Mouse (Mus musculus): Measurements from ENCODE around the gene Gm42742. TPM values are rescaled to one million over a fixed set of nuclear protein-coding genes. Genes with fewer than 3 reads are reported as not detected.

The Gm42742 gene
- total RNA-seq, 2 experiments from 2014 or later = 19.4 to 21.7 TPM

DNA sequence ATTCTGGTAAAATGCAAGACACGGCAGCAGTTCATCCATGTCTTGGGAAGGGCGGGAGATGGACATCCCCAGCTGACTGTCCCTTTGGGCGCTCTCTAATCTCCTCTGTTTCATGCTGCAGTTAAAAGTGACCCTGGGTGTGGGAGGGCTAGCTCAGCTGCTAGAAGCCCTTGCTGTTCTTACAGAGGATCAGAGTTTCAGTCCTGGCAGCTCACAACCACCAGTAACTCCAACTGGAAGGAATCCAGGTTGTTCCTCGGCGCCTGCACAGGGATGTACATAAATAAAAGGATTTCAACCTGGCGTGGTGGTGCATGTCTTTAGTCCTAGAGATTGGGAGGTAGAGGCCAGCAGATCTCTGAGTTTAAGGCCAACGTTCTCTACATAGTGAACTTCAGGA, 37.8 kb downstream of the Gm42742 start:
- intact Hi-C loops (cut with DNase I) = no loop called here
- peak overlapping the region; percentile 63; the same call in 1 of the 2 replicates for H3K27ac ChIP-seq
- DNase-seq = no peak
- H3K4me3 ChIP-seq = no peak overlapping the region
- no peak for TF ChIP-seq CTCF (IDR thresholded peaks at IDR 0.05)

DNA sequence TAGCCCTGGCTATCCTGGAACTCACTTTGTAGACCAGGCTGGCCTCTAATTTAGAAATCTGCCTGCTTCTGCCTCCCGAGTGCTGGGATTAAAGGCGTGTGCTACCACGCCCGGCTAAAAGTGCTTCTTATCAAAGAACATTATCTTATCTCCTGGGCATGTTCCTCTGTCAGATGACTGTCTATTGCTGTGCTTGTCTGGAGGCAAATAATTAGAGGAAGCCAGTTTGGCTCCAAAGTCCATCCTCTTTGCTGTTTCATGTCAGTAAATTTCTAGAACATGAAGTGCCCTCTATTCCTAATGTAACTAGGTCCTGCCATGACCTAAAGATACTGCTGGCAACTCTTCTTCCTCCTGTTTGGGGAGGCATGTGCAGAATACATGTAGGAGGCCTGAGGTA, 38.8 kb downstream of the Gm42742 start:
- intact Hi-C loops (cut with DNase I) = no loop called here
- DNase-seq = no peak
- Histone ChIP-seq H3K27ac (peak overlapping the region; percentile 63), H3K4me3 (no peak overlapping the region)
- TF ChIP-seq CTCF (IDR thresholded peaks at IDR 0.05) = no peak

DNA sequence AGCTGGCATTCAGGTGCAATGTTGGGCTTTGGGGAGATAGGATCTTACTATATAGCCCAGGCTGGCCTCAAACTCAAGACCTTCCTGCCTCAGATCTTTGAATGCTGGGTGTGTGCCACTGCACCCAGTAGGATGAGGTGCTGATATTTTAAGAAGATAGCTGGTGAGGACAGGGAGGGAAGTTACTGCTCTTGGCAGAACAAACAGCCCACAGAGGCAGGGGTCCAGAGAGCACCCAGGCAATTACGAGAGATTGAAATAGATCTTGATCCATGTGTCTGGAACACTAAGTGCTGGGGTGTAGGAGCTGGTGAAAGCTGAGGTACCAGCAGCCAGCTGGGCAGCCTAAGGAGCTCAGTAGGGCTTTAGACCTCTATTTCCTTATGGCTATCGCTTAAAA, 39.3 kb downstream of the Gm42742 start:
- DNase-seq = peak; percentile 69
- TF ChIP-seq CTCF (IDR thresholded peaks at IDR 0.05) = no peak
- Histone ChIP-seq H3K4me3 (no peak overlapping the region), H3K27ac (peak overlapping the region; percentile 63)
- intact Hi-C loops (cut with DNase I) = no loop called here

DNA sequence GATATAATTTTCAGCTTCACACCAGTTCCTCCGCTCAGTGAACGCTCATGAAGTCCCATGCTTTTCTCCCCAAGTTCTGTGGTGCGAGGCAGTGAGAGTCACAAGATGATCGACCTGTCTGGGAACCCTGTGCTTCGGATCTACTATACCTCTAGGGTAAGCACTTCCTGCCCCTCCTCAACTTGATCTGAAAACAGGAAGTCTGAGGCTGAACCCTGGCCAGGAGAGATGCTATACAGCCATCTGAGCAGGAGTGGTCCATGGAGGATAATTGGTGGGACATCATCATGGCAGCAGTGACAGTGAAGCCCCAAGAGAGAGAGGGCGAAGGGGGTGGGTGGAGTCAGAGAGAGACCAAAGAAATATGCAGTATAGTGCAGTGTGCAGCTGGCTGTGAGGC, 42.1 kb downstream of the Gm42742 start:
- H3K4me3 ChIP-seq = no peak overlapping the region
- H3K27ac ChIP-seq = no peak overlapping the region
- TF ChIP-seq CTCF (IDR thresholded peaks at IDR 0.05) = no peak
- intact Hi-C loops (cut with DNase I) = no loop called here
- no peak for DNase-seq

DNA sequence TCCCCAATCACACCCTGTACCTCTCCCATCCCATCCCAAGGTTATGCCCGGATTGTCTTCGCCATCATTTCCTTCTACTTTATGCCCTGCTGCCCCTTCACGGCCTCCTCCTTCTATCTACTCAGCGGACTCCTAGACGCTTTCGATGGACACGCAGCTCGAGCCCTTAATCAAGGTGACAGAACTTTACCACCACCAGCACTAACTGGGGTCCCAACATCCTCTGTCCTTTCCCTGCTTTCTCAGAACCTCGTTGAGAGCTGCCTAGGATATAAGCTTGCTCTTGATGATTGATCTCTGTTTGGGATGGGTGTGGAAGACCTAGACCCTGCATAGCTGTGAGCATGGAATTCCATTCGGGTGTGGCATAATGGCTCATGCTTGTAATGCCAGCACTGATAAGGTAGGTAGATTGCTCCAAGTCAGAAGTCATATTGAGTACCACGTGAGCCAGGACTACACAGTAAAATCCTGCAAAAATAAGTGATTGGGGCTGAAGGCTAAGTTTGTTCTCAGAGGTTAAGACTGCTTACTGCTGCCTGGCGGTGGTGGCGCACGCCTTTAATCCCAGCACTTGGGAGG, 43.9 kb downstream of the Gm42742 start:
- intact Hi-C loops (cut with DNase I) = loop anchor here (2.0 kb wide), 1 partner anchor 40 kb away; the partner anchor contains the start of genes Pagr1a and Pagr1b
- Histone ChIP-seq H3K27ac (peak overlapping the region; percentile 100), H3K4me3 (peak overlapping the region; percentile 86)
- DNase-seq = peak; percentile 9
- no peak for TF ChIP-seq CTCF (IDR thresholded peaks at IDR 0.05)

DNA sequence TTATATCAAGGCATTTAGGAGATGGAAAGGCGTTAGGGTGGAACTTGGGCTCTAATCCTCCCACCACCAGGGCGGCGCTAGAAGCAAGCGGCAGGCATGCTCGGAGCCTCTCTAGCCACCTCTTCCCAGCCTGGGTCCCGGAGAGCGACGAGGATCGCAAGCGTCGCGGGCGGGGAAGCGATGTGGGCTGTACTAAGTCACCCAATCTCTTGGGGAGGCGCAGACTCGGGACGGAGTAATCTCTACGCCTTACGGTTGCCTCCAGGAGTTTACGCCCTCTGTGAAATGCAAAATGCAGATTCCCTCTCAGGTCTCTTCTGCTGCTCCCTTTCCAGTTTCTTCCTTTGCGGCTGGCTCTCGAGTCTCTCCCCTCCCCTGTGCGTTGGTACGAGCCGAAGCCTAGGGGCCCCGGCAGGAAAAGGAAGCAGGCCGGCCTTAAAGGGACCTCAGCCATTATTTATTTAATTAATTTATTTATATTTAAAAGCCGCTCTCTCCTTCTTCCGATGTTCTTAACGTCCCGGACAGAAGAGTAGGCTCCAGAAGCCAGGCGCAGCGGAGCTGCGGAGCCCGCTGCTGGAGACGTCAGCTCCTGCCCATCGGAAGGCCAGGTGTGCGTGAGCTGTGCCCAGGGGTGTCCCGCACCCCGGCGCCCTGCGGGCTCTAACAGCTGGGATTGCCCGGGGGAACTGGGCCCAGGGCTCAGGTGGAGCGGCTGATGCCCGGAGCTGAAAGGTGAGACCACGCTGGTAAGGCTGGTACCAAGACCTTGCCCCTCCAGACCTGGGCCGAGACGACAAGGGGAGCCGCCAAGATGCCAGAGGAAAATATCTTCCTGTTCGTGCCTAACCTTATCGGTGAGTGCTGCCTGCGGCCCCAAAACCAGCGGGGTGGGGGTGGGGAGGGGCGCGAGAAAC, 44.7 kb downstream of the Gm42742 start, which contains the start of gene Cdiptos:
Gene Cdiptos (minus strand): TSS at position 149 of the 917 bp plus-strand sequence.
- peak; percentile 99 for TF ChIP-seq CTCF (IDR thresholded peaks at IDR 0.05)
- DNase-seq = peak; percentile 97
- intact Hi-C loops (cut with DNase I) = loop anchor here (2.0 kb wide), 1 partner anchor 41 kb away; the partner anchor contains the start of genes Pagr1a and Pagr1b
- Histone ChIP-seq H3K4me3 (peak within 1 kb of the TSS; percentile 86), H3K27ac (peak within 1 kb of the TSS; percentile 100)

DNA sequence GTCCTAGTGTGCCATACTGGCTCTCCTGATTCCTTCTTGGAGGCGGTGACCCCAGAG, 45.2 kb downstream of the Gm42742 start, which contains the start of gene Cdipt:
Gene Cdipt (plus strand): TSS at position 22 of the 57 bp plus-strand sequence.
- peak within 1 kb of the TSS; percentile 100 for H3K27ac ChIP-seq
- no peak for DNase-seq
- intact Hi-C loops (cut with DNase I) = no loop called here
- peak within 1 kb of the TSS; percentile 86 for H3K4me3 ChIP-seq
- no peak for TF ChIP-seq CTCF (IDR thresholded peaks at IDR 0.05)

DNA sequence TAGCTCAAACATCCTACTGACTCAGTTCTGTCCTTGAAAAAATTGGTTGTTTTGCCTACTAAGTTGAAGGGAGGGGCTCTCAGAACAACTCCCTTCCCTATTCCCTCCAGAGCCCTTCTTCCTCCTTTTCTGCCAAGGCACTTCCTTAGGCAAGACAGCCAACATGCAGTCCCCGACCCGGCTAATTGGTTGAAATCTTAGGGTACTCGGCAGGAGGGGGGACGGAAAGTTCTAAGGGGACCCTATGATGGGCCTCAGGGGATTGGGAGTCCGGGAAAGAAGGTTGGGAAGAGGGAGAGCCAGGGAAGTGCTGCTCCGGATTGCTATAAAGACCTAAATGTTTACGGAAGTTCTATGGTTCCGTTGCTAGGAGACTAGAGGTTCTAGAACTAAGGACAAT, 45.4 kb downstream of the Gm42742 start:
- H3K4me3 ChIP-seq = peak overlapping the region; percentile 86
- H3K27ac ChIP-seq = peak overlapping the region; percentile 100
- TF ChIP-seq CTCF (IDR thresholded peaks at IDR 0.05) = no peak
- peak; percentile 52 for DNase-seq
- intact Hi-C loops (cut with DNase I) = no loop called here

DNA sequence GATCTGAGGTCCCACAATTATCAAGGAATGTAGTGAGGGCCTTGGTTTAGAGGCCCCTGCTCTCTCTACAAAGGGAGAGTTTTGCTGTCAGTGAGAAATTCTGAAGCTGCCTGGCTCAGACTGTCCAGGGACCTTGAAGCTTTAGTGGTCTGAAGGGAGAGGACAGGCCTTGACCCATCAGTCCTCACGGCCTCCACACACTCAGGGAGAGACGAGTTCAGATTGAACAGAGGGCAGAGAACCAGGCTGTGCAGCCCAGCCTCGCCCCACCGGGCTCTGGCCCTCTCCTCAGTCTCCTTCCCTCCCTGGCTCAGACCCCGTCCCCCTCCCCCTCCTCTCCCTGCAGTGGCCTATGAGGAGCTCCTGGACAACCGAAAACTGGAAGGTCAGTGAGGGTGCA, 53.5 kb downstream of the Gm42742 start:
- Histone ChIP-seq H3K4me3 (no peak overlapping the region), H3K27ac (no peak overlapping the region)
- TF ChIP-seq CTCF (IDR thresholded peaks at IDR 0.05) = no peak
- intact Hi-C loops (cut with DNase I) = no loop called here
- DNase-seq = no peak

DNA sequence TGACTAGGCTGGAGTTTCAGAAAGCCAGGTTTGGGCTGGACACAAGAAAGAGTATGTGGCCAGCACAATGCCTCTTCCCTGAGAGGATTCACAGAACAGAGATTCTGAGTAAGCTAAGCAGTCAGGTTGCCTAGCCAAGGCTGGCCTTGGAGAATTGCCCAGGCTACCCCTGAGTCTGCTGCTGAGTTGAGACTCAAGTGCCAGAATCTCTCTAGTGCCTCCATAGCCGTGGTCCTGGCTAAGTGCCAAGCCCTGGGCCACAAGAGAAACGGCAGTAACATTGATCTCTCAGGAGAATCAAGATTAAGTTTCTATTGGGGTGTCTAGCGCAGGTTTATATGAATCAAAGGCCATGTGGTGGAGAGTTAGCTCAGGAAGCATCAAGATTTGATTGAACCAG, 55.3 kb downstream of the Gm42742 start:
- intact Hi-C loops (cut with DNase I) = no loop called here
- no peak overlapping the region for H3K4me3 ChIP-seq
- H3K27ac ChIP-seq = no peak overlapping the region
- no peak for DNase-seq
- TF ChIP-seq CTCF (IDR thresholded peaks at IDR 0.05) = no peak

Small RNA genes lying within 50 kb of the gene (microRNA-seq; reads per million reads assigned to microRNA genes)
- not detected for gene Gm44343

Other genes starting within 250 kb of the Gm42742 start
- 10 to 100 TPM; 74.6 to 93.1 TPM for gene Ypel3, start 244.1 kb downstream of the Gm42742 start, total RNA-seq (2021)
- under 1 TPM; 0.42 to 0.48 TPM for gene Tbx6, start 239.6 kb downstream of the Gm42742 start, total RNA-seq (2021)
- 10 to 100 TPM; 22.8 to 25.7 TPM for gene Ppp4c, start 228.6 kb downstream of the Gm42742 start, total RNA-seq (2021)
- gene Fam57b, start 223.4 kb downstream of the Gm42742 start, total RNA-seq (2021) = 10 to 100 TPM; 61.1 to 64.6 TPM
- not detected for gene 4930451I11Rik, start 189.5 kb downstream of the Gm42742 start, total RNA-seq (2021)
- not detected for gene Doc2a, start 173.7 kb downstream of the Gm42742 start, total RNA-seq (2021)
- gene Hirip3, start 159.1 kb downstream of the Gm42742 start, total RNA-seq (2021) = 1 to 10 TPM; 5.3 to 6.3 TPM
- gene Ino80e, start 158.7 kb downstream of the Gm42742 start, total RNA-seq (2021) = 10 to 100 TPM in 1 of 2 experiments, 1 to 10 TPM in 1; 8.7 to 12.9 TPM
- 10 to 100 TPM; 22.3 to 23.5 TPM for gene Taok2, start 136.4 kb downstream of the Gm42742 start, total RNA-seq (2021)
- gene Tmem219, start 98.2 kb downstream of the Gm42742 start, total RNA-seq (2021) = 10 to 100 TPM; 10.9 to 11.3 TPM
- gene Kctd13, start 92.2 kb downstream of the Gm42742 start, total RNA-seq (2021) = 1 to 10 TPM; 2.5 to 2.9 TPM
- gene Asphd1, start 71.5 kb downstream of the Gm42742 start, total RNA-seq (2021) = not detected
- gene Sez6l2, start 70.5 kb downstream of the Gm42742 start, total RNA-seq (2021) = 1 to 10 TPM; 1.1 to 1.4 TPM
- gene Cdipt, start 45.2 kb downstream of the Gm42742 start, total RNA-seq (2021) = 10 to 100 TPM; 29.3 to 41.0 TPM
- gene Cdiptos, start 45.0 kb downstream of the Gm42742 start, total RNA-seq (2021) = under 1 TPM in 1 of 2 experiments, not detected in 1; 0.47 TPM
- 10 to 100 TPM; 26.5 to 30.2 TPM for gene Mvp, start 6.5 kb downstream of the Gm42742 start, total RNA-seq (2021)
- not detected for gene Pagr1b, start 4.6 kb downstream of the Gm42742 start, total RNA-seq (2021)
- 1 to 10 TPM in 1 of 2 experiments, not detected in 1; 2.4 TPM for gene Pagr1a, start 3.7 kb downstream of the Gm42742 start, total RNA-seq (2021)
- gene Prrt2, start 114 bp upstream of the Gm42742 start, total RNA-seq (2021) = under 1 TPM; 0.14 to 0.61 TPM
- gene Maz, start 5.9 kb upstream of the Gm42742 start, total RNA-seq (2021) = 10 to 100 TPM; 74.5 to 79.0 TPM
- under 1 TPM; 0.66 to 0.84 TPM for gene Kif22, start 21.4 kb upstream of the Gm42742 start, total RNA-seq (2021)
- gene Zg16, start 66.2 kb upstream of the Gm42742 start, total RNA-seq (2021) = not detected
- under 1 TPM; 0.51 to 0.92 TPM for gene AI467606, start 70.3 kb upstream of the Gm42742 start, total RNA-seq (2021)
- gene Qprt, start 101.1 kb upstream of the Gm42742 start, total RNA-seq (2021) = under 1 TPM; 0.31 to 0.53 TPM
- gene Spn, start 116.7 kb upstream of the Gm42742 start, total RNA-seq (2021) = under 1 TPM in 1 of 2 experiments, not detected in 1; 0.17 TPM
- gene Cd2bp2, start 175.0 kb upstream of the Gm42742 start, total RNA-seq (2021) = 10 to 100 TPM; 27.2 to 32.4 TPM
- 10 to 100 TPM; 31.6 to 32.8 TPM for gene Tbc1d10b, start 187.4 kb upstream of the Gm42742 start, total RNA-seq (2021)
- over 10,000 TPM; 24,727 to 33,034 TPM for gene Mylpf, start 187.8 kb upstream of the Gm42742 start, total RNA-seq (2021)
- 1 to 10 TPM; 4.2 to 5.1 TPM for gene Zfp553, start 212.0 kb upstream of the Gm42742 start, total RNA-seq (2021)
- gene Sept1, start 212.0 kb upstream of the Gm42742 start, total RNA-seq (2021) = 1 to 10 TPM in 1 of 2 experiments, under 1 TPM in 1; 0.89 to 2.1 TPM
- 10 to 100 TPM; 17.6 to 17.7 TPM for gene Zfp771, start 223.2 kb upstream of the Gm42742 start, total RNA-seq (2021)
- 10 to 100 TPM; 25.1 to 35.4 TPM for gene Dctpp1, start 239.6 kb upstream of the Gm42742 start, total RNA-seq (2021)